Mouse (Mus musculus) cerebellum, adult 11-12 months (tissue): Measurements from ENCODE around the gene Cnot10.
A peak's percentile ranks its signal among the peaks of the same experiment; 100 is the strongest.

Source experiments
- DNase-seq: peaks from one replicate; pipeline ENCODE4 v3.0.0; 2022

Cnot10 gene

GRCm38 (mm10) chr9:114543882-114544753 is 95.9 kb downstream of the Cnot10 start:
- DNase-seq: peak; percentile 10

GRCm38 (mm10) chr9:114541279-114541741 is 98.7 kb downstream of the Cnot10 start:
- no peak for DNase-seq

- DNase-seq: no peak
Observed at GRCm38 (mm10) chr9:114538996-114539563, 100.9 kb downstream of the Cnot10 start.

- DNase-seq: no peak
Observed at GRCm38 (mm10) chr9:114536628-114537027, 103.4 kb downstream of the Cnot10 start.
